Mouse (Mus musculus): ENCODE data around the gene Ciz1.

Ciz1 gene

DNA sequence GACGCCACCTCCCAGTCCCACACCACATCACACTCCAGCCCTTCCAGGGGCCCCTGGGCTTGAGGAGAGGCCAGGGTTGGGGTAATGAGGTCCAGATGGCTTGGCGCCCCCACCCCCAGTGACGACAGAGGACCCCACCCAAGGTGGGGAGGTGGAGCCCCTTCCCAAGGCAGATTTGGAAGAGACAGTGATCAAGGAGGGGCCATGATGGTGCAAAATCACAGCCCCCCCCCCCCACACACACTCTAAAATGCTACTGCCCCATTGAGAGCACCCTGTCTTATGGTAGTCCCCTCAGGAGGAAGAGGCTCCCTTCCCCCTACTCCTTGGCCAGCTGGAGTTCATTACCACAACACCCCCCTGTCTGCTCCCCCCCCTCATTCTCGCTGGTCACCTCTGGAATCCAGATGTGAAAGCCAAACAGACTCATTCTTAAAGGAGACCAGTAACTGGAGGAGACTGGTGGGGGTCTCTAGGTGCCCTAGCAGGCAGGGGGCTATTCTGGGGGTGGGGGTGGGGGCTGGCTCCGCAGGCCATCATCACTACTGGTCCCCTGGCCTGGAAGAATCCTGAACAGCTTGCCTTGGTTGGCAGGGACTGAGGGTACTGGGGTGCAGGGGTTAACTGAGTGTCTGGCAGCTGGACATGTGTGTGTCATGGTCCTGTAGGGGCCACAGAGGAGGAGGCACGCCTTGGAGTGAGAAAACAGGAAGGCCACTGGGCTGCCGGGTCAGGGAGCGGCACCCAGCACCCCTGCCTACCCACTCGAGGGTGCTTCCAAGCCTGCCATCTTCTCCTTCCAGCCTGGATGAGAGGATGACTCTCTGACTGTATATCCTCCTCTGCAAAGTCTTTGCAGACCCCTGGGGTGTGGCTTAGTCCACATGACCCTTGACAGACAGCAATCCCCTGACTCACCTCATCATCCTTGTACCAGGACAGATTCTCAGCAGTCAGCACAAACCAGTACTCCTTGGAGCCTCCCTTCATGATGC lies 32.2 kb upstream of the Ciz1 start:
- DNase-seq (ENCODE audit: low spot score), result peak; percentile 83

- no peak for DNase-seq (ENCODE audit: low spot score)
Measured at GRCm38 (mm10) chr2:32320721-32321120, 31.4 kb upstream of the Ciz1 start.

DNA sequence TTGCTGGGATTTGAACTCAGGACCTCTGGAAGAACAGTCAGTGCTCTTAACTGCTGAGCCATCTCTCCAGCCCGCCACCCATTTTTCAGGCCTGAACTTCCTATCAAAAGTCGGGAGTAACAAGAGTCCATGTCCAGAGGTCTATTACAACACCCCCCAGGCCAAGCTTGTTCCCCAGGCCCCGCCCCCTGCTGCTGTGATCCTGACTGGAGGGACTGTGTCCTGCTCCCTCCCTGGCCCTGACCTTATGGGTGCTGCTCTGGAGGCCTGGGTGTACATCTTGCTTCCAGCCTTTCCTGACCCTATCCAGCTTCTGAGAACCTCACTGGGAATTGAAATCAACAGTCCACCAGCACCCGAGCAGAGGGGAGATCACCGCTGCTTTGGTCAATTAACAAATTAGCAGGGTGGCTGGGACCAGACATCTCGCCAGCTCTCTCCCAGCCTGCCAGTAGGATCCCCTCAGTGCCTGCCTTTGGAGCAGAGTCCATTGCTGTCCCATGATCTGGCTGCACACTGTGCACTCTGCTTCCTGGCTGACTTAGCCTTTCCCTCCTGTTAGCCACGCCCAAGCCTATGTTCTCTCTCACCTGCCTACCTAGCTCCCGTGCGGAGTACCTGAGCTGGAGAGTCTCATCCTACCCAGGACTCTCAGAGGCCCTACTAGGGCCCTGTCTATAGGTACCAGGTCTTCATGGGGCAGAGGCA lies 30.4 kb upstream of the Ciz1 start:
- no peak for DNase-seq (ENCODE audit: low spot score)

- DNase-seq (ENCODE audit: low spot score), result no peak
Measured at GRCm38 (mm10) chr2:32322754-32323741, 29.1 kb upstream of the Ciz1 start.

- DNase-seq (ENCODE audit: low spot score), result no peak
Measured at GRCm38 (mm10) chr2:32324322-32324721, 27.8 kb upstream of the Ciz1 start.

- no peak for DNase-seq (ENCODE audit: low spot score)
Measured at GRCm38 (mm10) chr2:32325342-32325741, 26.8 kb upstream of the Ciz1 start.

- no peak for DNase-seq (ENCODE audit: low spot score)
Measured at GRCm38 (mm10) chr2:32327200-32327599, 24.9 kb upstream of the Ciz1 start.

DNA sequence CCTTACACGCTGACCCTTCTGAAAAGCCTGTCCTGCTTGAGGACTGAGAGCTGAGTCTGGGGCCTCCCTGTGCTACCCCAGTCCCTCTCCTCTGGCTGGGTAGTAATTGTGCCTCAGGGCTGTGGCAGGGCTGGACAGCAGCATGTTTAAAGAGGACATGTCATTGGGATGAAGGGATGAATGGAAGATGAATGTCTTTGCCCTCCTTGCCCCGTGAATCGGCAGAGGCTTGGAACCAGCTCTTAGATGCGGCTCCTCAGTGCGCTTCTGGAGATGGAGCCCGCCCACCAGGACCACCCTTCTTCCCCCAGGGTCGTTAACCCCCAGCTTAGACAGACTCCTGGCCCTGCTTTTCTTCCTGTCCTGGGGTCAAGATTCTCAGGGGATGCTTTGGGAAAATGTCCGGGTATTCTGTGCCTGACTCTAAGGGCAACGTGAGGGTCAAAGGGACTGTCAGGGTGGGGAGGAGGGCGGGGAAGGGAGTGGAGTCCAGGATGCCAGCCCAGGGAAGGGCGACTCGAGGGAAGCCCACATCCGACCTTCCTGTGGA lies 23.1 kb upstream of the Ciz1 start:
- DNase-seq (ENCODE audit: low spot score), result peak; percentile 74

GRCm38 (mm10) chr2:32329531-32329930 lies 22.6 kb upstream of the Ciz1 start:
- peak; percentile 45 for DNase-seq (ENCODE audit: low spot score)

- DNase-seq (ENCODE audit: low spot score), result no peak
Measured at GRCm38 (mm10) chr2:32332159-32332558, 20.0 kb upstream of the Ciz1 start.

- DNase-seq (ENCODE audit: low spot score), result no peak
Measured at GRCm38 (mm10) chr2:32335888-32336287, 16.2 kb upstream of the Ciz1 start.

DNA sequence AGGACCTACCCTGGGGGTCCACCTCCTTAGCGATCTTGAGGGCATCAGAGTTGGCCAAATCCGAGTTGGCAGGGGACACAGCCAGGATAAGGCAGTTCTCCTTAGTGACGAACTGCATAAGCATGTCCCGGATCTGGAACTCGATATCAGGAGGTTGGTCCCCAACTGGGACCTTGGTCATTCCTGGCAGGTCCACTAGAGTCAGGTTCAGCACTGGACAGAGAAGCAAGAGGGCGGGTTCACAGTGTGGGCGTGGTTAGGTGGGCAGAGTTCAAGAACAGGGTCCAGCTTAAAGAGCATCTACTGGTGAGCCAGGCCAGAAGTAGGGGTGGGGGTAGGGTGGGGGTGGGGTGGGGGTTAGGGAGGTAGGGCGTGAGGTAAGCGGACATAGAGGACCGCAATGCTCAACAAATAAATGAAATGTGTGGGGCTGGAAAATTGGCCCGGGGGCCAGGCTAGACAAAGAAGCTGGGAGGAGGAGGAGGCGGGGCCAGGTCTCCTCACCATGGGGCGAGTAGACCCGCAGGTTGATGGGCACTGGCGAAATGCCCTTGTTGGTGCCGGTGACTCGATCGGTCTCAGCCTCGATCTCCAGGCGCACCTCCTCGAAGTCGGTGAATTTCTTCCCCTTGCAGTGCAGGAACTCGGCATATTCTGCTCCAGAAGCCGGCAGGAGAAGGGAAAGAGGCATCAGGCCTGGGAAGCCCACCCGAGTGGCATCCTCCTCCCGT lies 12.1 kb upstream of the Ciz1 start:
- DNase-seq (ENCODE audit: low spot score), result no peak

DNA sequence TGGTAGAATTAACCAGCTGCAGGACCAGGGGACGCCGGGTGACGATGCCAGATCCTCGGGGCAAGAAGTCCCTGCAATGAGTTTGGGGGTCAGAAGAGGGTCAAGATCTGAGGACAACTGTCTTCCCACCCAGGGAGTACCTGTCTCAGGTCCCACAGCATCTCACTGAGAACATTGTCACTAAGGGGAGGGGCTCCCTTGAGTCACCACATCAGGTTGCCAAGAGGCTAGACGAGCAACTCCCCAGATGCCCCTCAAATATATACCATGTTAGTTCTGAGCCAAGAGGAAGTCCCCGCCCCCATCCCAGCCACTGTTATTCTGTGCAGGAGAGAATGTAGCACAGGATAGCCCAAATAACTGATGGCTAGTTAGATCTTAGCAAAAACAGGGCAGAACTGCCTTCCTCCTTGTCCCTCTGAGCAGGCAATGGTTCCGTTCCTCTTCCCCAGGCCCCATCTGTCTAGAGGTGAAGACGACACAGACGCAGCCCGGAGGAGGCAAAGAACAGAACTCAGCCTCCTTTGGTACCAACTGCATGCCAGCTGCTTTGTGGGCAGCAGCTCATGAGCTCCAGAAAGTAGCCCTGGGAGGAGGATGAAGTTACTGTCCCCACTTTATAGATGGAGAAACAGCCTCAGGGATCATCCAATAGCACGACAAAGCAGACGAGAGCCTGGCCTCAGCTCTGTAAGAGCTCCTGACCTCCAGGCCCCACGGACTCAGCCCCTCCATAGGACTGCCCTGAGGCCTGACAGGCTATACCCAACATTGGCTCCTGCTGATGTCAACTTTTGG lies 11.1 kb upstream of the Ciz1 start:
- DNase-seq (ENCODE audit: low spot score), result no peak

- no peak for DNase-seq (ENCODE audit: low spot score)
Measured at GRCm38 (mm10) chr2:32341634-32341939, 10.5 kb upstream of the Ciz1 start.

GRCm38 (mm10) chr2:32342039-32342438 lies 10.1 kb upstream of the Ciz1 start:
- DNase-seq (ENCODE audit: low spot score), result no peak

DNA sequence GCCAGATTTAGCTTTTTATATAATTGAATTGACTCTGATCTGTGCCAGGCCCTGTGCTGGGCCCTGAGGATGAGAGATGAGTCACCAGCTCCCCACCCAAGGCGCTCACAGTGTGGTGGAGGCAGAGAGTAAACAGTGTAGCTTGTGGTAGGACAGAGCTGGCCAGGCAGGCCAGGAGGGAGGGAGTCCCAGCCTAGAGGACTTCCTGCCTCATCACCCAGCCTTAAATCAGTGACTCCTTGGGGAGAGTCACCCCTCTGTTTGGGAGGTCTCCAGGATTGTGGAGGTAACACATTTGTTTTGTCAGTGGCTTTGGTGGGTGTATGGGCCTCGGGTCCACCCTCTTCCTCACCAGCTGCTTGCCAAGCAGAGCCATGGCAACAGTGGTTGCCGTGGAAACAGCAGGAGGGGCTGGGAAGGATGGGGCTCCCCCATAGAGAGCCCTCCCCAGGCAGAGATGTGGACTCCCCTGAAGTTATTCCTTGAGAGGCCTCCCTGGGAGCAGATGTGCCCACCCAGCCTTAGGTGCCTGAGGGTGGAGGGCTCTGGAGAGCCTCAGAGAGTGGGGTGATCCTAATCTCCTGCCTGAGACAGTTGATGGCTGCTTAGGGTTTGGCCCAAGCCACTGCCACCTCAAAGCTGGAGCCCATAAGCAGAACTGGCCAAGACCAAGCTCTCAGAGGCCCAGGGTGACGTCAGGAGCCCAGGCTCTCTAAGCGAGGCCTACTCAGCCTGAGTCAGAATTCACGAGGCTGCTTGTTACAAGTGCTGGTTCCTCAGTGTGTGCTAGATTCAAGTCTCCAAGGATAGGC lies 9.4 kb upstream of the Ciz1 start:
- DNase-seq (ENCODE audit: low spot score), result no peak

- DNase-seq (ENCODE audit: low spot score), result no peak
Measured at GRCm38 (mm10) chr2:32343351-32343671, 8.8 kb upstream of the Ciz1 start.

GRCm38 (mm10) chr2:32344056-32344455 lies 8.1 kb upstream of the Ciz1 start:
- DNase-seq (ENCODE audit: low spot score), result no peak

DNA sequence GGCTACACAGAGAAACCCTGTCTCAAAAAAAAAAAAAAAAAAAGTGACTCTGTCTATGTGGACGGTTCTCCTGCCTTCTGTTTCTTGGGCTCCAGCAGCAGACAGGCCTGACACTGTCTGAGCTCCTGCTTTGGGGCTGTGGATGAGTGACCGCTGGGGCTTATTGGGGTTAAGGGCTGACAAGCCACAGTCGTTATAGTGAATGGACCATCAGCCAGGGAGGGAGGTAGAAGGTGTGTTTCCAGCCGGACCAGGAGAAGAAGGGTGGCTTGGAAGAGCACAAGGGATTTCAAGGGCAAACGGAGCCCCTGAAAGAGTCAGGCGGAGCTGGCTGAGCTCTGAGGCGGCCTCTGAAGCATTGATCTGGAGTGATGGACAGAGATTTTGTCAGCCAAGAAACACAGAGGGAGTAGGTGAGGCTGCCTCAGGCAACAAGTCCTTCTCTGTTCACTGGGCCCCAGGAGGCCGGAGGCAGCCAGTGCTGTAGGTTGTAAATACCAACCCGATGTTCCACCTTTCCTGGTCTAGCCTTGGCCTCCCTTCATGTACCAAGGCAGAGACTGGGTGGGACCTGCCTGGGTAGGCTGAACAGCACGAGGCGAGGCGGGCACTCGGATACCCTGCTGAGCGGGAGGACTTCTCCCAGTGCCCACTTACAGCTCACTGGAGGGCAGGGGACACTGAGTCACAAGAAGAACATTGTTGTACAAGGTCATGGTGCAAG lies 7.4 kb upstream of the Ciz1 start:
- no peak for DNase-seq (ENCODE audit: low spot score)
